Mouse (Mus musculus): Measurements from ENCODE around the gene Dkkl1. TPM values are rescaled to one million over a fixed set of nuclear protein-coding genes. Genes with fewer than 3 reads are reported as not detected.
"Not testable (repeated sequence)": the region's sequence is repeated elsewhere in the genome, so short reads cannot be mapped to it uniquely, and the experiment has no call there.

Gene Dkkl1
- polyA plus RNA-seq (2016; fragmentation: Nextera tagmentation; extraction: Ambion mirVana): 0.72 and 1.4 TPM in 2 replicates

- H3K27me3 ChIP-seq (ENCODE audit: low read depth, poor library complexity, severe bottlenecking): peaks cover 51% of the 10 kb centered on the region
- no peak for DNase-seq (ENCODE audit: low spot score)
- peaks cover 26% of the 10 kb centered on the region for H3K4me1 ChIP-seq
- H3K27ac ChIP-seq (replicated peaks): no peak within 1 kb of the TSS
- H3K36me3 ChIP-seq: no peaks in the 10 kb centered on the region
- WGBS: 10% methylated on average over 17 of the region's 17 CpGs
- H3K9me3 ChIP-seq (replicated peaks): no peaks in the 10 kb centered on the region; the same call in 1 of the 2 replicates
- H3K4me3 ChIP-seq: peak within 1 kb of the TSS; percentile 20
These were observed at the start of gene Dkkl1 for GRCm38 (mm10) chr7:45211851-45212251. Gene Dkkl1, minus strand, starts transcription at chr7:45212147.

GRCm38 (mm10) chr7:45259281-45259680 is 47.3 kb upstream of the Dkkl1 start:
- Histone ChIP-seq H3K9me3 (replicated peaks) (no peaks in the 10 kb centered on the region), H3K4me3 (no peak overlapping the region), H3K36me3 (no peaks in the 10 kb centered on the region), H3K4me1 (0 out of 2 replicates have a peak, but pooled peaks cover 6% of the 10 kb centered on the region), H3K27me3 (ENCODE audit: low read depth, poor library complexity, severe bottlenecking) (no peaks in the 10 kb centered on the region; the same call in 1 of the 2 replicates), H3K27ac (replicated peaks) (no peak overlapping the region)
- no peak for DNase-seq (ENCODE audit: low spot score)
- WGBS: 90% methylated on average over 8 of the region's 8 CpGs

DNA sequence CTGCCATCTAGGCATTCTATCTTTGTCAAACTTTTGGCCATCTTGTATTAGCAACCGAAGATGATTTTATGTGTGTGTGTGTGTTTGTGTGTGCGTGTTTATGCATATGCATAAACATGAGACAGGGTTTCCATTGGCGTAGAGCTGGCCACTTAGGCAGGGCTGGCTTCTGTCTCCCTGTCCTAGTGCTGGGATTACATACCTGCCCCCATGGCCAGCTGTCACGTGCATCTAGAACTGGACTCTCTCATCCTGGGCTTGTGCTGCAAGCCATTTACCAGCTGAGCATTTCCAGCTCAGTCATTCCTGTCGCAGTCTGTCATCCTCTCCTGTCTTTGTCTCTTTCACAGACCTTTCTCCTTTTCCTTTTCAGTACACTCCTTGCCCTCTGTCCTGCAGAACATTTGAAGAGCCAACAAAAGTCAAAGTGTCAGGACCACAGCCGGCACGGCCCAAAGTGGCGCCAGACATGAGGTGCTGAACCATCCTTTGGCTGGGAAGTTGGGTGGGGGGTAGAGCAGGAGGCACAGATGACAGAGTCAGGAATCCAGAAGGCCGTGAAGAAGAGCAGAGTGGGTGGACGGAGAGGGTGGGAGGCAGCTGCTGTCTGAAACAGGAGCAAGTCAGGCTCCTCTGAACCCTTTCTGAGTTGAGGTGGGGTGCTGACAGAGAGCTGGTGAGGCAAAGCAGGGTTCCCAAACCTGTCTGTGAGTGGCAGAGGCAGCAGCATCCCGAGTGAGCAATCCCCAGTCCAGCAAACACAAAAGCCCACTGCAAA is 45.3 kb upstream of the Dkkl1 start:
- H3K4me3 ChIP-seq: no peak overlapping the region
- H3K27me3 ChIP-seq (ENCODE audit: low read depth, poor library complexity, severe bottlenecking): no peaks in the 10 kb centered on the region; the same call in 1 of the 2 replicates
- H3K4me1 ChIP-seq: 0 out of 2 replicates have a peak, but pooled peaks cover 6% of the 10 kb centered on the region
- no peak for DNase-seq (ENCODE audit: low spot score)
- H3K9me3 ChIP-seq (replicated peaks): no peaks in the 10 kb centered on the region
- WGBS: 73% methylated on average over 11 of the region's 11 CpGs
- no peak overlapping the region for H3K27ac ChIP-seq (replicated peaks)
- H3K36me3 ChIP-seq: no peaks in the 10 kb centered on the region

DNA sequence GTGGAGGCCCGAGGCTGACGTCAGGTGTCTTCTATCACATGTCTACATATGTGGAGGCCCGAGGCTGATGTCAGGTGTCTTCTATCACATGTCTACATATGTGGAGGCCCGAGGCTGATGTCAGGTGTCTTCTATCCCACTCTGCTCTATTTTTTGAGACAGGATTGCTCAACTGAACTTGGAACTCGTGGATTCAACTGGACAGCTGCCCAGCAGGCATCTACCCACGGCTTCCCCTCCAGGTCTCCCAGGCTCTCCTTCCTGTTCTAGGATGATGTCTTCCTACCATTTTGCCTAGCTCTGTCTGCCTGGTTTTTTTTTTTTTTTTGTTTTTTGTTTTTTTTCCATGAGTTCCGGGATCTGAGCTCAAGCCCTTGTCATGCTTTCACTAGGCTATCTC is 43.9 kb upstream of the Dkkl1 start:
- not testable (repeated sequence) for H3K36me3 ChIP-seq; H3K4me3 ChIP-seq; H3K27me3 ChIP-seq (ENCODE audit: low read depth, poor library complexity, severe bottlenecking); H3K27ac ChIP-seq (replicated peaks); DNase-seq (ENCODE audit: low spot score); H3K9me3 ChIP-seq (replicated peaks); H3K4me1 ChIP-seq
- WGBS: 90% methylated on average over 7 of the region's 7 CpGs

DNA sequence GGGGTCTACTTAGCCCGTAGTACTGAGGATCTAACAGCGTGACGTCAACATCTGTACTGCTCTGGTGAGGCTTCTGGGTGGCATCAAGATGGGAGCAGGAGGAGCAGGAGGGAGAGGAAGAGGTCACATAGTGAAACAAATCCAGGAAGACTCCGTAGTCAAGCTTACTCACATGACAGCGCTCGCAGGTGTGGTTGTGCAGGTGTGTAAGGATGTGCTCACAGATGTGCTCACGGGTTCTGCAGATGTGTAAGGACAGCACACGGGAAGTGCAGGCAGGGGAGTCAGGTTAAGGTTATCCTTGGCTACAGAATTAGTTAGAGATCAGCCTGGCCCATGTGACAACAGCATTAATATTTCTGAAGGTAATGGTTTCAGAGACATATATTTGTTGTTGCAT is 41.9 kb upstream of the Dkkl1 start:
- Histone ChIP-seq H3K27me3 (ENCODE audit: low read depth, poor library complexity, severe bottlenecking) (no peaks in the 10 kb centered on the region; the same call in 1 of the 2 replicates), H3K4me1 (0 out of 2 replicates have a peak, but pooled peaks cover 6% of the 10 kb centered on the region), H3K4me3 (no peak overlapping the region), H3K9me3 (replicated peaks) (no peaks in the 10 kb centered on the region), H3K36me3 (no peaks in the 10 kb centered on the region), H3K27ac (replicated peaks) (no peak overlapping the region)
- no peak for DNase-seq (ENCODE audit: low spot score)
- 90% methylated on average over 8 of the region's 8 CpGs for WGBS

GRCm38 (mm10) chr7:45247666-45248065 is 35.7 kb upstream of the Dkkl1 start:
- no peaks in the 10 kb centered on the region for H3K9me3 ChIP-seq (replicated peaks)
- no peak overlapping the region for H3K27ac ChIP-seq (replicated peaks)
- no peaks in the 10 kb centered on the region for H3K4me1 ChIP-seq
- 45% methylated on average over 3 of the region's 3 CpGs for WGBS
- no peak for DNase-seq (ENCODE audit: low spot score)
- 0 out of 2 replicates have a peak, but pooled peaks cover 6% of the 10 kb centered on the region for H3K27me3 ChIP-seq (ENCODE audit: low read depth, poor library complexity, severe bottlenecking)
- H3K36me3 ChIP-seq: no peaks in the 10 kb centered on the region
- no peak overlapping the region for H3K4me3 ChIP-seq

DNA sequence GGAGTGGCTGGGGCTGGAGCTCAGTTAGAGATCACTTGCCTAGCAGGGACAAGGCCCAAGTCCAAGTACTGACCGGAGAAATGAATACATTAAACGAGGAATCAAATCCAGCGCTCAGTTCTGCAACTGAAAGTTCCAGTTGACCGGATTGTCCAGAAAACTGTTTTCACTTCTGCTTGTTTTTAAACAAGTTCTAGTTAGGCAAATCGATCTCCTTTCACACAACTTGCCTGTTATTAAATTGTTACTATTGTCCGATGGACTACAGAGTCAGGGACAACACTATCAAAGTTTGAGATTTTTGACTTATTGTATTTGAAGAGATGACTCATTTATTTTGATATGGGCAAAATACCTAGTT is 29.4 kb upstream of the Dkkl1 start:
- DNase-seq (ENCODE audit: low spot score): no peak
- peaks cover 66% of the 10 kb centered on the region for H3K27me3 ChIP-seq (ENCODE audit: low read depth, poor library complexity, severe bottlenecking)
- no peaks in the 10 kb centered on the region for H3K36me3 ChIP-seq
- H3K9me3 ChIP-seq (replicated peaks): no peaks in the 10 kb centered on the region
- WGBS: 79% methylated on average over 6 of the region's 6 CpGs
- peak overlapping the region; percentile 75 for H3K27ac ChIP-seq (replicated peaks)
- H3K4me1 ChIP-seq: peaks cover 20% of the 10 kb centered on the region
- H3K4me3 ChIP-seq: peak overlapping the region; percentile 49; the same call in 1 of the 2 replicates

DNA sequence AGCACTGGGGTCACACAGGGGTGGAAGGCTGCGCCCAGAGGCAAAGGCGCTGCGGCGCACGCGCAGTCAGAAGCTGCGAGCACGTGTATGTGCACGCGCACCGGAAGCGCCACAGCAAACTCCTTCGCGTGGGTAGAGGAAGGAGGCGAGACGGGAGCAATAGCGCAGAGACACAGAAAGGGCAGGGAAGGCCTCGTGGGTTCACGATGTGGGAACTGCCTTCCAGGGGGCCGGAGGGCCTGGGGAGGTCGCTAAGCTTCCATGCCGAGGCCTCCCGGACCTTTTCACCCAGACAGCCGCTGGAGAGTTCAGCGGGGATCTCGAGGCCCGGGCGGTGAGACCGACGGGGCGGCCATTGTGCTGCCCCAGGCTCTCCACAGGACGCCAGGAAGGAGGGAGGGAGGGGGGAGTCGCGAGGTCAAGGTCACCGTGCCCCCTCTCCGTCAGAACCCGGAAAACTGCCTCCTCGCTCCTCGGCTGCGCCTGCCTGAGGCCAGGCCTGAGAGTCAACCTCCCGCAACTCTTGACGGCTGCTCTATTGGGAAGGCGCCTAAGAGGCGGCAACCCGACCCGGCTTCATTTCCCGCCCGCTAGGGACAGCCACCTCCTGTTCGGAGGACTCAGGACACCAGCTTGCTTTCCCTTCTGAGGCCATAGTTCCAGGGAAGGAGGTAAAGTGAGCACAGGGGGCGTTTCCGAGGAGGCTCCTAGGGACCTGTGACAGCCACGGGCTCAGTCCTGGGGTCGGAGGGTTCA is 28.9 kb upstream of the Dkkl1 start, which contains the start of gene Slc6a16:
TSS of gene Slc6a16 (plus strand) at position 453 of the 756 bp plus-strand sequence.
- peaks cover 23% of the 10 kb centered on the region for H3K4me1 ChIP-seq
- 9% methylated on average over 53 of the region's 53 CpGs for WGBS
- peak within 1 kb of the TSS; percentile 49 for H3K4me3 ChIP-seq
- no peaks in the 10 kb centered on the region for H3K36me3 ChIP-seq
- peak within 1 kb of the TSS; percentile 75 for H3K27ac ChIP-seq (replicated peaks)
- no peaks in the 10 kb centered on the region for H3K9me3 ChIP-seq (replicated peaks)
- DNase-seq (ENCODE audit: low spot score): peak; percentile 64
- H3K27me3 ChIP-seq (ENCODE audit: low read depth, poor library complexity, severe bottlenecking): peaks cover 71% of the 10 kb centered on the region

GRCm38 (mm10) chr7:45240109-45240508 is 28.2 kb upstream of the Dkkl1 start:
- WGBS: 71% methylated on average over 7 of the region's 7 CpGs
- DNase-seq (ENCODE audit: low spot score): no peak
- no peak overlapping the region for H3K4me3 ChIP-seq
- H3K27me3 ChIP-seq (ENCODE audit: low read depth, poor library complexity, severe bottlenecking): peaks cover 78% of the 10 kb centered on the region
- no peaks in the 10 kb centered on the region for H3K9me3 ChIP-seq (replicated peaks)
- peaks cover 30% of the 10 kb centered on the region for H3K4me1 ChIP-seq
- H3K36me3 ChIP-seq: no peaks in the 10 kb centered on the region
- H3K27ac ChIP-seq (replicated peaks): no peak overlapping the region

DNA sequence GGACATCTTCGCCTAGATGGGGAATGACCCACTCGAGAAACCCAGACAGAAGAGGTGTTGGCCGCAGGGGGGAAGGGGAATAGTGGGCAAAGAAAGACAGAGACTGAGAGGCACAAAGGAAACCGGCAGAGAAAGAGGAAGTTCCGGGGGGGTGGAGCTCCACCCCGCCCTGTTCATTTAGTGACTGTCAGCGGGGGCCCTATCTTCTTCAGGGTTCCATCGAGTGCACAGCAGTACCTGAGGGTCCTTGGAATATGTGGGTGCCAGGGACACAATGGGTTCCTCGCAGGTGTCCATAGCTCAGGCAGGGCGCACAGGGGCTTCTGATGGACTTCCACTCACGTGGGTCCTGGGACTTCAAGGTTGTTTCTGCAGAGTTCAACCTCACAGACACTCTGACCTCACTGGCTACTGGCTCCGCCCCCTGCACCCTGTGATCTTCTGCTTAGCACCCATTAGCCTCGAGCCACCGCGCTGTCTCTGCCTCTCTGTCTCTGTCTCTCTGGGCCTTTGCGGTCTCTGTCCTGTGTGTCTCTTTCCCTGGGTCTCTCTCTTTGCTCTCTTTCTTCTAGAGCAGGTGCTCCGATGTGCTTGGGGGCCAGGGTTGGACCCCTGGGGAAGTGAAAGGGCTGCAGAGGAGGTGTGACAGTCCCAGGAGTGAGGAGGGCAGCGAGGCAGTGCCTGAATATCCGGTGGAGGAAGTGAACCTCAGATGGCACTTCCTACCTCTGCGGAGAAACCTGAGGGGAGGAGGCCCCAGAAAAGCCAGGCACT is 27.0 kb upstream of the Dkkl1 start, which contains the start of gene Cd37:
TSS of gene Cd37 (minus strand) at position 393 of the 774 bp plus-strand sequence.
- Histone ChIP-seq H3K27ac (replicated peaks) (no peak within 1 kb of the TSS), H3K4me3 (no peak within 1 kb of the TSS), H3K9me3 (replicated peaks) (no peaks in the 10 kb centered on the region), H3K27me3 (ENCODE audit: low read depth, poor library complexity, severe bottlenecking) (peaks cover 84% of the 10 kb centered on the region), H3K36me3 (peaks cover 4% of the 10 kb centered on the region; the same call in 1 of the 2 replicates), H3K4me1 (peaks cover 42% of the 10 kb centered on the region)
- no peak for DNase-seq (ENCODE audit: low spot score)
- 40% methylated on average over 20 of the region's 20 CpGs for WGBS

DNA sequence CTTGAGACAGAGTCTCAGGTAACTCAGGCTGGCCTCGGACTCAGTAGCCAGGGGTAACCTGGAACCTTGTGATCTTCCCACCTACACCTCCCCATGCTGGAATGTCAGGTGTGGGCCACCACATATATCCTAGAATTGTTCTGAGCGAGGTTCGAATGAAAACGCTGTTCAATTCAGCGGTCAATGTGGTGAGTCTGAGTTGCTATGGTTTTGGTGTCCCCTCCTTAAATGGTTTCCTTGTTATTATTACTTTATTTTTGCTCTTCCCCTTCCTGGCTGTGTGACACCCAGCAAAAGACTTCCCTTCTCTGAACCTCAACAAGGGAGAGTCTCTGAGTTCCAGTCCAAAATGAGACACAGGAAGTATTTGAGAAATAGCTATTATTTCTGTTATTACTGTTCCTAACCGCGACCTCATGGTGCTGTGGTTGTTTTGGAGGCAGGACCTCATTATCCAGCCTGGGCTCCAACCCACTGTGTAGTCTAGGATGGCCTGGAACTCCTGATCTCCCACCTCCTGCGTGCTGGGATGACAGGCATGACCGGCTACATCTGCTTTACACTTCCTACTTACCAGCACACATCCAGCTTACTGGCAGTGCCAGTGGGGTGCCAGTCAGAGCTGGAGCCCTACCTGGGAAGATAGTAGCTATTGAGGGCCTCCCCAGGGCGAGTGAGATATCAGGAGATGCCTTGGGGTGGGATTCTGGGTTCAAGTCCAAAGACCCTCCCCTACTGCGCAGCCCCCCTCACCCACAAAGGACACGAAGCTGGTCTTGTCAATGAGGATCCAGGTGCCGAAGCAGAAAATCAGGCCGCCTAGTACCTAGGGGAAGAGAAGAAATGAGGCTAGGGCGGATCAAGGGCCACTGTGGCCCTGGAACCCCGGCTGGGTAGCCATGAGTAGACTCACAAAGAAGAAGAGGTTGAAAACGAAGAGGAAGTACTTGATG is 26.1 kb upstream of the Dkkl1 start:
- Histone ChIP-seq H3K9me3 (replicated peaks) (no peaks in the 10 kb centered on the region), H3K4me3 (no peak overlapping the region), H3K27ac (replicated peaks) (no peak overlapping the region), H3K27me3 (ENCODE audit: low read depth, poor library complexity, severe bottlenecking) (peaks cover 83% of the 10 kb centered on the region), H3K36me3 (peaks cover 12% of the 10 kb centered on the region), H3K4me1 (peaks cover 51% of the 10 kb centered on the region)
- no peak for DNase-seq (ENCODE audit: low spot score)
- WGBS: 73% methylated on average over 17 of the region's 17 CpGs

All from midbrain, embryonic 10.5 days (tissue).